Comparison of ENCODE assay signal across 26 mouse cellular contexts in genomic region chr7:60438781-60439180, GRCm38 (mm10).
A peak's percentile ranks its signal among the peaks of the same experiment; 100 is the strongest.
DNase-seq lines count a peak whose midpoint lies in the region; ATAC-seq and TF ChIP-seq lines count a peak whose summit lies in the region.
"Had no signal": no experiment of that assay in that cellular context is flagged by ENCODE, and none has a peak within 500 bp of the region (broad histone marks: within the 10 kb centered on the region; RNA-seq: fewer than 3 reads in every experiment).

No protein-coding gene starts in this region.

- H3K27ac ChIP-seq in forebrain, embryonic 11.5 days (ENCODE audit: low read depth, low read length): no peak overlapping the region
- no peak overlapping the region for H3K27ac ChIP-seq in forebrain, postnatal 0 days (ENCODE audit: low read depth, low read length)
- H3K27ac ChIP-seq in forebrain, embryonic 14.5 days (ENCODE audit: low read depth, low read length): no peak overlapping the region
- no peak overlapping the region for H3K27ac ChIP-seq in forebrain, embryonic 10.5 days
- no peak overlapping the region for H3K27ac ChIP-seq in midbrain, embryonic 11.5 days (ENCODE audit: low read depth, low read length)
- H3K27ac ChIP-seq in midbrain, embryonic 13.5 days: no peak overlapping the region
- H3K27ac ChIP-seq: heart, embryonic 15.5 days; hindbrain, embryonic 13.5 days; hindbrain, postnatal 0 days had no signal

- DNase-seq in forebrain, embryonic 11.5 days (ENCODE audit: low spot score): no peak
- DNase-seq in forebrain, postnatal 0 days: no peak
- peak; percentile 6 for DNase-seq in forebrain, embryonic 14.5 days (ENCODE audit: low spot score)
- no peak for DNase-seq in forebrain, embryonic 10.5 days (ENCODE audit: extremely low spot score, low spot score)
- peak; percentile 80 for DNase-seq in midbrain, embryonic 11.5 days (ENCODE audit: low spot score, missing footprints)
- no peak for DNase-seq in thymus, postnatal 4 days
- DNase-seq: adrenal gland, adult 2 months; adrenal gland, postnatal 14 days; cerebellum, adult 11-12 months; cerebellum, adult 8-10 months; cerebellum, postnatal 10 days; cerebellum, postnatal 36 days; gastrocnemius, postnatal 25 days; heart, adult 18-20 months; heart, postnatal 10 days; heart, postnatal 36 days; kidney, adult 18-20 months; kidney, adult 9 months had no signal

- 56% methylated on average over 3 of the region's 3 CpGs for WGBS in forebrain, embryonic 11.5 days
- WGBS in forebrain, postnatal 0 days: 44% methylated on average over 3 of the region's 3 CpGs
- WGBS in forebrain, embryonic 14.5 days: 55% methylated on average over 3 of the region's 3 CpGs
- WGBS in forebrain, embryonic 10.5 days: 58% methylated on average over 3 of the region's 3 CpGs
- WGBS in midbrain, embryonic 11.5 days: 54% methylated on average over 3 of the region's 3 CpGs
- WGBS in midbrain, embryonic 13.5 days: 48% methylated on average over 3 of the region's 3 CpGs

- H3K4me2 ChIP-seq in forebrain, embryonic 11.5 days (ENCODE audit: low read depth, low read length, severe bottlenecking): no peak overlapping the region
- H3K4me2 ChIP-seq in forebrain, postnatal 0 days (ENCODE audit: low read depth): no peak overlapping the region
- H3K4me2 ChIP-seq in forebrain, embryonic 14.5 days (ENCODE audit: low read length): no peak overlapping the region
- H3K4me2 ChIP-seq in midbrain, embryonic 11.5 days: no peak overlapping the region
- no peak overlapping the region for H3K4me2 ChIP-seq in midbrain, embryonic 13.5 days (replicated peaks)
- H3K4me2 ChIP-seq: heart, embryonic 12.5 days; heart, embryonic 15.5 days; hindbrain, embryonic 13.5 days had no signal

- no peaks in the 10 kb centered on the region for H3K27me3 ChIP-seq in forebrain, embryonic 11.5 days (ENCODE audit: control insufficient read depth, insufficient read depth, low read length)
- no peaks in the 10 kb centered on the region for H3K27me3 ChIP-seq in forebrain, postnatal 0 days (ENCODE audit: insufficient read depth, low read length)
- no peaks in the 10 kb centered on the region for H3K27me3 ChIP-seq in forebrain, embryonic 14.5 days (replicated peaks; ENCODE audit: control insufficient read depth, insufficient read depth, low read length)
- H3K27me3 ChIP-seq in forebrain, embryonic 10.5 days (ENCODE audit: poor library complexity, severe bottlenecking): no peaks in the 10 kb centered on the region
- H3K27me3 ChIP-seq in midbrain, embryonic 11.5 days (ENCODE audit: control insufficient read depth, insufficient read depth, low read length): no peaks in the 10 kb centered on the region
- no peaks in the 10 kb centered on the region for H3K27me3 ChIP-seq in midbrain, embryonic 13.5 days
- H3K27me3 ChIP-seq: heart, embryonic 12.5 days; heart, embryonic 15.5 days; hindbrain, embryonic 13.5 days had no signal

- no peaks in the 10 kb centered on the region for H3K36me3 ChIP-seq in forebrain, embryonic 11.5 days (ENCODE audit: control insufficient read depth, insufficient read depth, low read length)
- H3K36me3 ChIP-seq in forebrain, postnatal 0 days (ENCODE audit: insufficient read depth): no peaks in the 10 kb centered on the region
- H3K36me3 ChIP-seq in forebrain, embryonic 14.5 days (ENCODE audit: control insufficient read depth, insufficient read depth, low read length): no peaks in the 10 kb centered on the region
- no peaks in the 10 kb centered on the region for H3K36me3 ChIP-seq in forebrain, embryonic 10.5 days (replicated peaks)
- no peaks in the 10 kb centered on the region for H3K36me3 ChIP-seq in midbrain, embryonic 11.5 days (ENCODE audit: control insufficient read depth, insufficient read depth, low read length)
- H3K36me3 ChIP-seq in midbrain, embryonic 13.5 days: no peaks in the 10 kb centered on the region
- H3K36me3 ChIP-seq: heart, embryonic 12.5 days; heart, embryonic 15.5 days; hindbrain, embryonic 13.5 days had no signal

- peak; percentile 60; the same call in 1 of the 2 replicates for ATAC-seq in forebrain, embryonic 11.5 days (replicated peaks; ENCODE audit: low FRiP score)
- no peak for ATAC-seq in forebrain, postnatal 0 days
- ATAC-seq in forebrain, embryonic 14.5 days: no peak
- ATAC-seq in midbrain, embryonic 11.5 days (ENCODE audit: low FRiP score): peak; percentile 73
- no peak for ATAC-seq in midbrain, embryonic 13.5 days
- ATAC-seq: CD4-positive, CD25-positive, alpha-beta regulatory T cell, adult 4 months; hindbrain, postnatal 0 days; inflammation-experienced regulatory T-cells, adult 6 months; intestine, embryonic 16.5 days had no signal

- no peaks in the 10 kb centered on the region for H3K9me3 ChIP-seq in forebrain, embryonic 11.5 days (ENCODE audit: control insufficient read depth, low read length)
- H3K9me3 ChIP-seq in forebrain, postnatal 0 days (ENCODE audit: low read length): no peaks in the 10 kb centered on the region
- H3K9me3 ChIP-seq in forebrain, embryonic 14.5 days (replicated peaks; ENCODE audit: control insufficient read depth, low read length): no peaks in the 10 kb centered on the region
- no peaks in the 10 kb centered on the region for H3K9me3 ChIP-seq in forebrain, embryonic 10.5 days
- H3K9me3 ChIP-seq in midbrain, embryonic 11.5 days (ENCODE audit: control insufficient read depth, low read length): no peaks in the 10 kb centered on the region
- no peaks in the 10 kb centered on the region for H3K9me3 ChIP-seq in midbrain, embryonic 13.5 days
- H3K9me3 ChIP-seq: heart, embryonic 12.5 days; heart, embryonic 15.5 days; hindbrain, embryonic 13.5 days had no signal

- no peak overlapping the region for H3K4me3 ChIP-seq in forebrain, embryonic 11.5 days (ENCODE audit: low read depth, low read length)
- H3K4me3 ChIP-seq in forebrain, postnatal 0 days (ENCODE audit: low read depth, low read length): no peak overlapping the region
- no peak overlapping the region for H3K4me3 ChIP-seq in forebrain, embryonic 14.5 days (ENCODE audit: low read depth, low read length)
- no peak overlapping the region for H3K4me3 ChIP-seq in forebrain, embryonic 10.5 days
- H3K4me3 ChIP-seq in midbrain, embryonic 11.5 days (ENCODE audit: low read depth, low read length): no peak overlapping the region
- H3K4me3 ChIP-seq in midbrain, embryonic 13.5 days (replicated peaks): no peak overlapping the region
- H3K4me3 ChIP-seq: heart, embryonic 12.5 days; heart, embryonic 15.5 days; hindbrain, embryonic 13.5 days had no signal

- no peaks in the 10 kb centered on the region for H3K4me1 ChIP-seq in forebrain, embryonic 11.5 days (replicated peaks; ENCODE audit: control insufficient read depth, insufficient read depth, low read length)
- H3K4me1 ChIP-seq in forebrain, postnatal 0 days (ENCODE audit: insufficient read depth): no peaks in the 10 kb centered on the region
- H3K4me1 ChIP-seq in forebrain, embryonic 14.5 days (ENCODE audit: control insufficient read depth, insufficient read depth, low read length): no peaks in the 10 kb centered on the region
- H3K4me1 ChIP-seq in forebrain, embryonic 10.5 days: no peaks in the 10 kb centered on the region
- H3K4me1 ChIP-seq in midbrain, embryonic 11.5 days (ENCODE audit: control insufficient read depth, insufficient read depth, low read length): no peaks in the 10 kb centered on the region
- no peaks in the 10 kb centered on the region for H3K4me1 ChIP-seq in midbrain, embryonic 13.5 days (replicated peaks)
- H3K4me1 ChIP-seq: heart, embryonic 12.5 days; heart, embryonic 15.5 days; hindbrain, embryonic 13.5 days had no signal

- H3K9ac ChIP-seq in forebrain, embryonic 11.5 days (ENCODE audit: low read length): no peak overlapping the region
- no peak overlapping the region for H3K9ac ChIP-seq in forebrain, postnatal 0 days
- H3K9ac ChIP-seq in forebrain, embryonic 14.5 days (ENCODE audit: low read length): no peak overlapping the region
- no peak overlapping the region for H3K9ac ChIP-seq in midbrain, embryonic 11.5 days (ENCODE audit: low read length)
- no peak overlapping the region for H3K9ac ChIP-seq in midbrain, embryonic 13.5 days (replicated peaks)
- H3K9ac ChIP-seq: heart, embryonic 12.5 days; heart, embryonic 15.5 days; hindbrain, embryonic 13.5 days had no signal

- no peak for TF ChIP-seq CTCF in forebrain, postnatal 0 days (IDR thresholded peaks at IDR 0.05; ENCODE audit: low read depth)

Comparison
In these comparisons a context has a peak if more than half of its experiments do, and no peak if none do; other contexts are left out.
1. ATAC-seq: peak in forebrain, embryonic 11.5 days (single experiment) and midbrain, embryonic 11.5 days (single experiment); none in forebrain, postnatal 0 days (single experiment), forebrain, embryonic 14.5 days (single experiment) and midbrain, embryonic 13.5 days (single experiment).
2. DNase-seq: peak in forebrain, embryonic 14.5 days (single experiment) and midbrain, embryonic 11.5 days (single experiment); none in forebrain, embryonic 11.5 days (single experiment), forebrain, postnatal 0 days (single experiment), forebrain, embryonic 10.5 days (single experiment) and thymus, postnatal 4 days (single experiment).